Mouse (Mus musculus) stomach, embryonic 16.5 days (tissue): ENCODE results near the gene Irx6. TPM values are rescaled to one million over a fixed set of nuclear protein-coding genes. Genes with fewer than 3 reads are reported as not detected.

ENCODE experiments used
- ATAC-seq: fragments of 200-750 bp; cut with Nextera tagmentation; 2 replicates; pipeline ENCODE4 v1.8.0; 2017; ENCODE audit warnings: moderate number of reproducible peaks, moderate TSS enrichment; ENCODE audit not compliant: insufficient read depth, low FRiP score
- H3K27ac ChIP-seq: fragments of 300-500 bp; sonication (generic); 2 replicates; pipeline ENCODE4 v1.5.1; 2014; ENCODE audit warnings: low read length
- H3K27me3 ChIP-seq: fragments of 300-500 bp; sonication (generic); 2 replicates; pipeline ENCODE4 v1.6.1; 2014; ENCODE audit warnings: low read length, control low read depth, mixed read lengths; ENCODE audit not compliant: control insufficient read depth, insufficient read depth
- H3K36me3 ChIP-seq: fragments of 300-500 bp; sonication (generic); 2 replicates; pipeline ENCODE4 v1.6.1; 2014; ENCODE audit warnings: low read length; ENCODE audit not compliant: control insufficient read depth, insufficient read depth
- H3K4me1 ChIP-seq: fragments of 300-500 bp; sonication (generic); 2 replicates; pipeline ENCODE4 v1.6.1; 2014; ENCODE audit warnings: low read length, control low read depth, mixed read lengths; ENCODE audit not compliant: control insufficient read depth, insufficient read depth
- H3K4me2 ChIP-seq: fragments of 300-500 bp; sonication (generic); 2 replicates; pipeline ENCODE4 v1.6.1; 2014; ENCODE audit warnings: low read depth, low read length, mixed read lengths
- H3K4me3 ChIP-seq: fragments of 300-500 bp; sonication (generic); replicated peaks from 2 replicates; pipeline ENCODE4 v1.5.1; 2014; ENCODE audit warnings: mild to moderate bottlenecking, low read length
- H3K9ac ChIP-seq: fragments of 300-500 bp; sonication (generic); 2 replicates; pipeline ENCODE4 v1.6.1; 2014; ENCODE audit warnings: low read length
- H3K9me3 ChIP-seq: fragments of 300-500 bp; sonication (generic); replicated peaks from 2 replicates; pipeline ENCODE4 v1.6.1; 2016; ENCODE audit warnings: low read length, control low read depth; ENCODE audit not compliant: control insufficient read depth
- WGBS: fragments of 180-500 bp; shearing (Covaris S2); extraction: QIAGEN DNeasy Blood & Tissue Kit; methylation state at CpG from one replicate; pipeline ENCODE4 v1.1.7; 2014; 5-methylcytosine and 5-hydroxymethylcytosine counted together
- polyA plus RNA-seq: library from polyadenylated mRNA; unstranded; fragments of >200 nt; fragmentation: Nextera tagmentation; extraction: Ambion mirVana; gene quantifications from 2 replicates; pipeline ENCODE4 v1.2.1, GENCODE M21; 2015

Irx6 gene
- polyA plus RNA-seq, 1 experiment from 2014 or later, result 0.04 TPM

DNA sequence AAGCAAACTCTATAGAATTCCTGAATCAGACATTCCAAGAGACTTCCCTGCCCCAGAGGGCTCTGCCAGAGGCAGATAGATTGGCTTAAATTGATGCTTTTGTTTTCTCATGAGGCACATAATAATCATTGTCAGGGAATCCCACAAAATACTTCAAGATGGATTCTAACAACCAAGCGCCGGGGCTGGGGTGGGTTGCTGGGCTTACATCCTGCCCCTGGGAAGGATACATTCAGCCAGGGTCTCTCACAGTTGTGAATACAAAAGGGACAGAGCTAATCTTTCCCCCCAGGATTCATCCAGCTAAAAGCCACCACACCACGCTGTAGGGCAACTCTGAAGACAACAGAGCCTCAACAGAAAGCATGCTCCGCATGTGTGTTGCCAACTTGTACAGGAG is 2.2 kb upstream of the Irx6 start:
- Histone ChIP-seq H3K4me1 (peaks cover 14% of the 10 kb centered on the region), H3K27me3 (peaks cover 68% of the 10 kb centered on the region), H3K4me3 (no peak overlapping the region), H3K4me2 (no peak overlapping the region), H3K9ac (no peak overlapping the region), H3K36me3 (no peaks in the 10 kb centered on the region), H3K9me3 (no peaks in the 10 kb centered on the region), H3K27ac (no peak overlapping the region)
- 87% methylated on average over 4 of the region's 4 CpGs for WGBS
- ATAC-seq, result no peak

DNA sequence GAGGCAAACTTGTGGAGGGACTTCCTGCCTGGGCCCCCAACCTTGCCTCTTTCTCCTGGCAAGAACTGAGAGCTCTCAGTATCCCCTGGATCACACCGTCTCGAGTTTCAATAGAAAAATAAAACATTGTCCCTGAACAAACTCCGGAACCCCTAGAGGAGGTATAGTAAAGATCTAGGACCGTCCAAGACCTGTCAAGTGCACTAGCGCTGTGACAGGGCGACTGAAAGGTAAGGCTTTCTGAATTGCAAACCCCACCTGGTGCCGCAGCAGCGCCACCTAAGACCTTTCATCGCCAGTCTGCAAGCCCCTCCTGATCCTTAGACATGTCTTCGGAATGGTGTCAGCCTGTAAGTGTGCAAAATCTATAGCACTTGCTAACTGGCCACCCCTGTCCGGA is 987 bp upstream of the Irx6 start:
- Histone ChIP-seq H3K4me2 (peak overlapping the region; percentile 60), H3K27me3 (peaks cover 80% of the 10 kb centered on the region), H3K4me3 (peak overlapping the region; percentile 37), H3K27ac (no peak overlapping the region), H3K9me3 (no peaks in the 10 kb centered on the region), H3K36me3 (no peaks in the 10 kb centered on the region), H3K4me1 (peaks cover 14% of the 10 kb centered on the region), H3K9ac (peak overlapping the region; percentile 48; the same call in 1 of the 2 replicates)
- no peak for ATAC-seq
- 6% methylated on average over 11 of the region's 11 CpGs for WGBS

DNA sequence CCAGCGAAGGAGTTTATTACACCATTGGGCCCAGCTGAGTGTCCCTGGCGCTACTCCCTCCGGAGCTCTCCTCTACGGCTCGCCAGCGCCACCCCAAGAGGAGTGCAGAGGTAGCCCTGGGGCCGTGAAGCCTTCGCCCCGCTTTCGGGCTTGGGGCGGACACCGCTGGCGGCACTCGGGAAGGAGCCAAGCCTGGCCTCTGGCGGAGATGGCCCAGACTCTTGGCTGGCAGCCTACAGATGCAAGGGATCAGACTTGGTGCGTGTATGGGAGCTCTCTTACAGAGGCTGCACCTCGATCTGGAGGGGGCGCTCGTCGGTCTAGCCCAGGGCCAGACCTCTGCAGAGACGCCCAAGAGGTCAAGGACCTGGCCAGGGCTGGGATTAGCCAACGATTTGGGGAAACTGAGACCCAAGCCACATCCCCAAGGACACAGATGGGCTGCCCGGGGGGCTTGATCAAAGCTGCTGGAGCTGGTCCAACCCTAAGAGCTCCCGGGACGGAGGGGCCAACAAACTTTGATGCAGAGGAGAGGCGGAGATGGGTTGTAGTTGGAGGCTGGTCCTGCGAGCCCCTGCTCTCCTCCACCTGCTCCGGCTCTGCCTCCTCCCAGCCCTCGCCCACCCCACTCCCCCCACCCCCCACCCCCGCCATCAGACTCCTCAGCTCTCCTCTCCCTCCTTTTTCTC is 389 bp upstream of the Irx6 start:
- peak; percentile 58; the same call in 1 of the 2 replicates for ATAC-seq
- H3K9me3 ChIP-seq, result no peaks in the 10 kb centered on the region

GRCm38 (mm10) chr8:92678407-92678806 is 4.3 kb downstream of the Irx6 start:
- Histone ChIP-seq H3K9me3 (no peaks in the 10 kb centered on the region), H3K36me3 (no peaks in the 10 kb centered on the region), H3K4me3 (no peak overlapping the region), H3K4me1 (peaks cover 11% of the 10 kb centered on the region), H3K9ac (no peak overlapping the region), H3K4me2 (no peak overlapping the region), H3K27ac (no peak overlapping the region), H3K27me3 (peaks cover 75% of the 10 kb centered on the region)
- 11% methylated on average over 16 of the region's 16 CpGs for WGBS
- ATAC-seq, result no peak

More for the DNA sequence above, 389 bp upstream of the Irx6 start:
- Histone ChIP-seq H3K4me3 (peak overlapping the region; percentile 37), H3K36me3 (no peaks in the 10 kb centered on the region), H3K9ac (peak overlapping the region; percentile 48; the same call in 1 of the 2 replicates), H3K27me3 (peaks cover 83% of the 10 kb centered on the region), H3K27ac (no peak overlapping the region), H3K4me2 (peak overlapping the region; percentile 60), H3K4me1 (peaks cover 14% of the 10 kb centered on the region)
- 1% methylated on average over 27 of the region's 30 CpGs for WGBS

GRCm38 (mm10) chr8:92697361-92697760 is 23.3 kb downstream of the Irx6 start:
- Histone ChIP-seq H3K4me3 (no peak overlapping the region), H3K4me2 (no peak overlapping the region), H3K36me3 (no peaks in the 10 kb centered on the region), H3K27ac (no peak overlapping the region), H3K4me1 (no peaks in the 10 kb centered on the region), H3K9ac (no peak overlapping the region), H3K9me3 (no peaks in the 10 kb centered on the region), H3K27me3 (no peaks in the 10 kb centered on the region)
- no peak for ATAC-seq
- 81% methylated on average over 5 of the region's 5 CpGs for WGBS

DNA sequence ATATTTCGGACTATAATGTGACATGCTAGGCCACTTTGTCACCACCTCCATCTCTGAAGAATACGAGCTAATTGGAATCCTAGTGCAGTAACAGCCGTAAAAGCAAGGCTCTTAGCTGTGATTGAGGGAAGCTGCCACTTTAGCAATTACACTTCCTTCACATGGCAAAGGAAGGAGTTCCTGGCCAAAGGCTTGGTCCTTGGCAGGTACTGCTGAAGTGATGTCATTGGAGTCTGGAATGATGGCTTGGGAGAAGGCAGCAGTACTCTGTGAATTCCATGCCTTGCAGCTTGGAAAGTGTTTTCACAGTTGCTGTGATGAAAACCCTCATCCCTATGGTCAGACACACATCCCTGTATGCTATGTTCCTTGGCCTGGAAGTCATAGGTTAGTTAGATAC is 24.3 kb downstream of the Irx6 start:
- 72% methylated on average over 3 of the region's 3 CpGs for WGBS
- no peak overlapping the region for H3K4me2 ChIP-seq
- H3K4me3 ChIP-seq, result no peak overlapping the region
- no peak overlapping the region for H3K9ac ChIP-seq
- no peaks in the 10 kb centered on the region for H3K4me1 ChIP-seq
- no peaks in the 10 kb centered on the region for H3K36me3 ChIP-seq
- no peak overlapping the region for H3K27ac ChIP-seq
- no peak for ATAC-seq
- H3K9me3 ChIP-seq, result no peaks in the 10 kb centered on the region
- H3K27me3 ChIP-seq, result no peaks in the 10 kb centered on the region

DNA sequence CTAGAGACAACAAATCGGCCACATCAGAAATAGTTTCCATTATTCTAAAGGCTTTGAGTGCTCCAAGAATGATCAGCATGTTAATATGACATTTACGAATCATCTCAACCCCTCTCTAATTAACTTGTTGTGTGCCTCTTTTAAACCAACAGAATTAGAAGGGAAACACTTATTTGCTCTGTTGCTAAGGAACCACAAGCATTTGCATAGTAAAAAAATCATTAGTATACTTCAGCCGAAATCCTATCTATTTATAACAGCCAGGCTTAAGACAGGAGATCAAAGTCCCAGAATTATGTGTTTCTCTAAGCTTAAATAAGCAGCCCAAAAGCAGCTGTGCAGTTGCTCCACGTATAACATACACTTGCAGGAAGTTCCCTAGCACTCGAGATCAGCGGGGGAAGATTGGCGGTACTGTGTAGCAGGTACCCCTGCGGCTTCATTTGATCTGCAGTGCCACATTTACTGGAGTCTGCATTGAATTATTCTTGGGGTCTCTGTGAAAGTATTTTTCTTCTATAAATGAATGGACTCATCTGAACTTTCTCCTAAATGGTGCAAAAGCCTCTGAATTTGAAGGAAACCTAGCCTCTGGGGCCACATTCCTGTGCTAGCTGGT is 25.9 kb downstream of the Irx6 start:
- no peak overlapping the region for H3K4me3 ChIP-seq
- H3K4me2 ChIP-seq, result no peak overlapping the region
- no peaks in the 10 kb centered on the region for H3K27me3 ChIP-seq
- H3K9ac ChIP-seq, result no peak overlapping the region
- WGBS, result 51% methylated on average over 8 of the region's 8 CpGs
- ATAC-seq, result no peak
- H3K4me1 ChIP-seq, result no peaks in the 10 kb centered on the region
- H3K36me3 ChIP-seq, result no peaks in the 10 kb centered on the region
- H3K9me3 ChIP-seq, result no peaks in the 10 kb centered on the region
- no peak overlapping the region for H3K27ac ChIP-seq

DNA sequence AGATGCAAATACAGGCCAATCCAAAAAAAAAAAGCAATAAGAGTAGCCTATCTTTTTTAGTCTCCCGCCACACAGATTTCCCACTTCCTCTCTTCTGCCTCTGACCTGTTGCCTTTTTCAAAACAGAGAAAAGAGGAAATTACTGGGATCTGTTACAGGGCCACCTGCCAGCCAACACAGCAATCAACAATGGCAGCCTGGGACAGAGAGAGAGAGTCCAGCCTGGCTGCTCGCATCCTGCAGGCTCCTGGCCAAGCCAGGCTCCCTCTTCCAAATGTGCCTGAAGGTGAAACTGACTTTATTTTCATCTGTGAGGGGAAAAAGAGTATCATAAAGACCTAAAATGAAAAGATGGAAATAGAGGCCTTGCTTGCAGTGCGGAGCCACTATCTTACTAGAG is 29.3 kb downstream of the Irx6 start:
- ATAC-seq, result no peak
- H3K27me3 ChIP-seq, result no peaks in the 10 kb centered on the region
- 74% methylated on average over 3 of the region's 3 CpGs for WGBS
- no peak overlapping the region for H3K9ac ChIP-seq
- no peak overlapping the region for H3K27ac ChIP-seq
- no peaks in the 10 kb centered on the region for H3K9me3 ChIP-seq
- H3K4me2 ChIP-seq, result no peak overlapping the region
- no peaks in the 10 kb centered on the region for H3K36me3 ChIP-seq
- no peak overlapping the region for H3K4me3 ChIP-seq
- H3K4me1 ChIP-seq, result no peaks in the 10 kb centered on the region

GRCm38 (mm10) chr8:92706311-92706710 is 32.2 kb downstream of the Irx6 start:
- peak; percentile 29; the same call in 1 of the 2 replicates for ATAC-seq
- Histone ChIP-seq H3K9ac (no peak overlapping the region), H3K9me3 (no peaks in the 10 kb centered on the region), H3K4me3 (no peak overlapping the region), H3K27me3 (no peaks in the 10 kb centered on the region), H3K4me1 (no peaks in the 10 kb centered on the region), H3K36me3 (no peaks in the 10 kb centered on the region), H3K27ac (no peak overlapping the region), H3K4me2 (no peak overlapping the region)
- WGBS, result 32% methylated on average over 2 of the region's 2 CpGs
